Mouse (Mus musculus) liver, adult 2 months (tissue): ENCODE data around the gene Naaladl2.

Source experiments
- CTCF ChIP-seq: fragments of 200-500 bp; IDR thresholded peaks from 2 replicates; pipeline ENCODE4 v1.5.1; 2011; ENCODE audit warnings: low read depth, low read length, control low read depth
- POLR2A ChIP-seq: fragments of 200-500 bp; IDR thresholded peaks from 2 replicates; pipeline ENCODE4 v1.6.1; 2011; ENCODE audit warnings: low read length, control low read depth; ENCODE audit not compliant: insufficient read depth; ENCODE audit errors: extremely low read depth

DNA sequence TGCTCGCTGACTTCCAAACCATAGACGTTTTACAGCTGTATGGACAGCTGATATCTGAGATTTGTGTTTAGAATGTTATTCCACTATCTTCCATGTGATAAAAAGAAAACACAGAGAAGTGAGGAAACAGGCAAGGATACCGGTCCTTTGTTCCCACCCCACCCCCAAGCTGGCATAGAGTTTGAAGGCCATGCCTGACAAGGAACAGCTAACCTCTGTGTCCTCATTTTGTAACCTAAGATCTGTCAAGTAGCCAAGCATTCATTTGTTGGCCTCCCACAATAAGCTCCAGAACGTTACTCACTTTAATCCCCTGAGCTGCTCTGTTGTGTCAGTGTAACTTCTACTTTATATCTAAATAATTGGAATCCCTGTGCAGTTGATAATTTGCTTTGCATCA is 161.9 kb downstream of the Naaladl2 start:
- TF ChIP-seq CTCF (no peak), POLR2A (no peak)
